Mouse (Mus musculus): ENCODE results near the gene 2810408A11Rik.
A peak's percentile ranks its signal among the peaks of the same experiment; 100 is the strongest.
"Not testable (repeated sequence)": the region's sequence is repeated elsewhere in the genome, so short reads cannot be mapped to it uniquely, and the experiment has no call there.

2810408A11Rik gene

GRCm38 (mm10) chr11:69930967-69931537, 30.3 kb upstream of the 2810408A11Rik start:
- no peak for DNase-seq

- DNase-seq, result not testable (repeated sequence)
Measured at GRCm38 (mm10) chr11:69930176-69930575, 29.4 kb upstream of the 2810408A11Rik start.

- no peak for DNase-seq
Measured at GRCm38 (mm10) chr11:69929712-69930111, 28.9 kb upstream of the 2810408A11Rik start.

GRCm38 (mm10) chr11:69927501-69927900, 26.7 kb upstream of the 2810408A11Rik start:
- DNase-seq, result no peak

GRCm38 (mm10) chr11:69922796-69923195, 22.0 kb upstream of the 2810408A11Rik start:
- no peak for DNase-seq

GRCm38 (mm10) chr11:69922012-69922756, 21.4 kb upstream of the 2810408A11Rik start:
- no peak for DNase-seq

GRCm38 (mm10) chr11:69921114-69922011, 20.6 kb upstream of the 2810408A11Rik start, which contains the start of gene Eif5a:
Eif5a (minus strand) TSS chr11:69921958.
- DNase-seq, result peak; percentile 100

GRCm38 (mm10) chr11:69920266-69921031, 19.7 kb upstream of the 2810408A11Rik start:
- DNase-seq, result no peak

GRCm38 (mm10) chr11:69919661-69920265, 19.0 kb upstream of the 2810408A11Rik start:
- DNase-seq, result peak; percentile 55 to 74

- no peak for DNase-seq
Measured at GRCm38 (mm10) chr11:69919053-69919452, 18.3 kb upstream of the 2810408A11Rik start.

- no peak for DNase-seq
Measured at GRCm38 (mm10) chr11:69918118-69918517, 17.3 kb upstream of the 2810408A11Rik start.

- no peak for DNase-seq
Measured at GRCm38 (mm10) chr11:69917379-69917948, 16.7 kb upstream of the 2810408A11Rik start.

- not testable (repeated sequence) for DNase-seq
Measured at GRCm38 (mm10) chr11:69916652-69917378, 16.0 kb upstream of the 2810408A11Rik start.

GRCm38 (mm10) chr11:69915667-69916627, 15.2 kb upstream of the 2810408A11Rik start:
- no peak for DNase-seq

- DNase-seq, result no peak
Measured at GRCm38 (mm10) chr11:69914917-69915430, 14.2 kb upstream of the 2810408A11Rik start.

GRCm38 (mm10) chr11:69914372-69914764, 13.6 kb upstream of the 2810408A11Rik start:
- no peak for DNase-seq

GRCm38 (mm10) chr11:69913554-69914371, 13.0 kb upstream of the 2810408A11Rik start, which contains the start of gene Gps2:
Gps2 (plus strand) TSS chr11:69913888.
- peak; percentile 89 to 90 for DNase-seq

Data from thymus, postnatal 36 days (tissue).